Mouse (Mus musculus) embryonic facial prominence, embryonic 15.5 days (tissue): Measurements from ENCODE around the gene Sntg2. TPM values are rescaled to one million over a fixed set of nuclear protein-coding genes. Genes with fewer than 3 reads are reported as not detected.

Experiments used
- ATAC-seq: fragments of 200-750 bp; cut with Nextera tagmentation; 2 replicates; pipeline ENCODE4 v1.8.0; 2017; ENCODE audit warnings: low read depth, moderate TSS enrichment; ENCODE audit not compliant: insufficient number of reproducible peaks, low FRiP score, low TSS enrichment
- H3K27ac ChIP-seq: fragments of 300-500 bp; sonication (generic); replicated peaks from 2 replicates; pipeline ENCODE4 v1.5.1; 2015; ENCODE audit warnings: mild to moderate bottlenecking, inconsistent platforms
- H3K27me3 ChIP-seq: fragments of 300-500 bp; sonication (generic); 2 replicates; pipeline ENCODE4 v1.6.1; 2015; ENCODE audit warnings: inconsistent platforms
- H3K36me3 ChIP-seq: fragments of 300-500 bp; sonication (generic); 2 replicates; pipeline ENCODE4 v1.6.1; 2015; ENCODE audit warnings: mild to moderate bottlenecking, inconsistent platforms
- H3K4me1 ChIP-seq: fragments of 300-500 bp; sonication (generic); 2 replicates; pipeline ENCODE4 v1.6.1; 2015; ENCODE audit warnings: inconsistent platforms
- H3K4me2 ChIP-seq: fragments of 300-500 bp; sonication (generic); replicated peaks from 2 replicates; pipeline ENCODE4 v1.6.1; 2015; ENCODE audit warnings: mild to moderate bottlenecking, inconsistent platforms
- H3K4me3 ChIP-seq: fragments of 300-500 bp; sonication (generic); replicated peaks from 2 replicates; pipeline ENCODE4 v1.5.1; 2015; ENCODE audit warnings: mild to moderate bottlenecking, inconsistent platforms
- H3K9ac ChIP-seq: fragments of 300-500 bp; sonication (generic); 2 replicates; pipeline ENCODE4 v1.6.1; 2015; ENCODE audit warnings: inconsistent platforms
- H3K9me3 ChIP-seq: fragments of 300-500 bp; sonication (generic); replicated peaks from 2 replicates; pipeline ENCODE4 v1.6.1; 2016; ENCODE audit warnings: inconsistent platforms
- WGBS: fragments of 180-500 bp; shearing (Covaris S2); methylation state at CpG from one replicate; pipeline ENCODE4 v1.1.7; 2015; 5-methylcytosine and 5-hydroxymethylcytosine counted together
- polyA plus RNA-seq: library from polyadenylated mRNA; unstranded; fragments of >200 nt; fragmentation: Nextera tagmentation; extraction: Ambion mirVana; gene quantifications from 2 replicates; pipeline ENCODE4 v1.2.1, GENCODE M21; 2015

The Sntg2 gene
- 1.8 and 3.3 TPM in 2 replicates for polyA plus RNA-seq

- peaks cover 9% of the 10 kb centered on the region for H3K4me1 ChIP-seq
- no peaks in the 10 kb centered on the region for H3K36me3 ChIP-seq
- under 1% methylated on average over 38 of the region's 39 CpGs for WGBS
- H3K4me3 ChIP-seq: peak within 1 kb of the TSS; percentile 50
- H3K9ac ChIP-seq: peak within 1 kb of the TSS; percentile 23
- peaks cover 12% of the 10 kb centered on the region for H3K27me3 ChIP-seq
- H3K27ac ChIP-seq: no peak within 1 kb of the TSS
- peak; percentile 93 for ATAC-seq
- no peaks in the 10 kb centered on the region for H3K9me3 ChIP-seq
- peak within 1 kb of the TSS; percentile 96 for H3K4me2 ChIP-seq
These were observed at the start of gene Sntg2 for GRCm38 (mm10) chr12:30372933-30373501. TSS of gene Sntg2 (minus strand) at chr12:30373375.

GRCm38 (mm10) chr12:30416547-30416946, 43.4 kb upstream of the Sntg2 start:
- no peak overlapping the region for H3K27ac ChIP-seq
- ATAC-seq: no peak
- H3K9ac ChIP-seq: no peak overlapping the region
- no peak overlapping the region for H3K4me3 ChIP-seq
- H3K4me2 ChIP-seq: no peak overlapping the region
- no peaks in the 10 kb centered on the region for H3K9me3 ChIP-seq
- H3K4me1 ChIP-seq: no peaks in the 10 kb centered on the region
- no peaks in the 10 kb centered on the region for H3K27me3 ChIP-seq
- H3K36me3 ChIP-seq: no peaks in the 10 kb centered on the region
- 80% methylated on average over 8 of the region's 8 CpGs for WGBS

GRCm38 (mm10) chr12:30415981-30416380, 42.8 kb upstream of the Sntg2 start:
- ATAC-seq: no peak
- 71% methylated on average over 6 of the region's 6 CpGs for WGBS
- H3K4me3 ChIP-seq: no peak overlapping the region
- no peaks in the 10 kb centered on the region for H3K36me3 ChIP-seq
- H3K9me3 ChIP-seq: no peaks in the 10 kb centered on the region
- no peak overlapping the region for H3K27ac ChIP-seq
- no peaks in the 10 kb centered on the region for H3K27me3 ChIP-seq
- H3K9ac ChIP-seq: no peak overlapping the region
- no peak overlapping the region for H3K4me2 ChIP-seq
- no peaks in the 10 kb centered on the region for H3K4me1 ChIP-seq

- Histone ChIP-seq H3K4me2 (no peak overlapping the region), H3K27me3 (no peaks in the 10 kb centered on the region), H3K27ac (no peak overlapping the region), H3K9me3 (no peaks in the 10 kb centered on the region), H3K9ac (no peak overlapping the region), H3K4me3 (no peak overlapping the region), H3K4me1 (no peaks in the 10 kb centered on the region), H3K36me3 (no peaks in the 10 kb centered on the region)
- no peak for ATAC-seq
These were observed 29.5 kb upstream of the Sntg2 start for GRCm38 (mm10) chr12:30402651-30403050.

GRCm38 (mm10) chr12:30400531-30400930, 27.4 kb upstream of the Sntg2 start:
- Histone ChIP-seq H3K9ac (no peak overlapping the region), H3K9me3 (no peaks in the 10 kb centered on the region), H3K4me1 (no peaks in the 10 kb centered on the region), H3K27me3 (no peaks in the 10 kb centered on the region), H3K4me3 (no peak overlapping the region), H3K36me3 (no peaks in the 10 kb centered on the region), H3K4me2 (no peak overlapping the region), H3K27ac (no peak overlapping the region)
- 85% methylated on average over 2 of the region's 2 CpGs for WGBS
- ATAC-seq: no peak

GRCm38 (mm10) chr12:30400114-30400513, 26.9 kb upstream of the Sntg2 start:
- Histone ChIP-seq H3K9me3 (no peaks in the 10 kb centered on the region), H3K36me3 (no peaks in the 10 kb centered on the region), H3K27ac (no peak overlapping the region), H3K4me2 (no peak overlapping the region), H3K9ac (no peak overlapping the region), H3K4me1 (no peaks in the 10 kb centered on the region), H3K4me3 (no peak overlapping the region), H3K27me3 (no peaks in the 10 kb centered on the region)
- 84% methylated on average over 2 of the region's 2 CpGs for WGBS
- no peak for ATAC-seq

GRCm38 (mm10) chr12:30372293-30372692, 882 bp downstream of the Sntg2 start:
- H3K27ac ChIP-seq: no peak overlapping the region

GRCm38 (mm10) chr12:30369786-30370185, 3.4 kb downstream of the Sntg2 start:
- Histone ChIP-seq H3K4me1 (peaks cover 9% of the 10 kb centered on the region), H3K9me3 (no peaks in the 10 kb centered on the region), H3K9ac (no peak overlapping the region), H3K36me3 (no peaks in the 10 kb centered on the region), H3K4me3 (no peak overlapping the region), H3K27ac (no peak overlapping the region), H3K27me3 (peaks cover 15% of the 10 kb centered on the region), H3K4me2 (no peak overlapping the region)
- WGBS: 8% methylated on average over 6 of the region's 6 CpGs
- ATAC-seq: no peak

More at GRCm38 (mm10) chr12:30372293-30372692, 882 bp downstream of the Sntg2 start:
- Histone ChIP-seq H3K9me3 (no peaks in the 10 kb centered on the region), H3K4me3 (peak overlapping the region; percentile 50), H3K27me3 (peaks cover 15% of the 10 kb centered on the region), H3K4me2 (peak overlapping the region; percentile 96), H3K36me3 (no peaks in the 10 kb centered on the region), H3K4me1 (peaks cover 9% of the 10 kb centered on the region), H3K9ac (0 out of 2 replicates have a peak overlapping the region, but pooled peaks have one; percentile 23)
- no peak for ATAC-seq
- WGBS: 41% methylated on average over 5 of the region's 5 CpGs

- Histone ChIP-seq H3K27me3 (peaks cover 15% of the 10 kb centered on the region), H3K9me3 (no peaks in the 10 kb centered on the region), H3K9ac (no peak overlapping the region), H3K27ac (no peak overlapping the region), H3K4me2 (no peak overlapping the region), H3K36me3 (no peaks in the 10 kb centered on the region), H3K4me1 (peaks cover 9% of the 10 kb centered on the region), H3K4me3 (no peak overlapping the region)
- no peak for ATAC-seq
- WGBS: 79% methylated on average over 6 of the region's 6 CpGs
These were observed 4.0 kb downstream of the Sntg2 start for GRCm38 (mm10) chr12:30369141-30369540.

- Histone ChIP-seq H3K4me3 (no peak overlapping the region), H3K4me2 (no peak overlapping the region), H3K9me3 (no peaks in the 10 kb centered on the region), H3K36me3 (no peaks in the 10 kb centered on the region), H3K4me1 (no peaks in the 10 kb centered on the region), H3K9ac (no peak overlapping the region), H3K27me3 (no peaks in the 10 kb centered on the region), H3K27ac (no peak overlapping the region)
- ATAC-seq: no peak
- 68% methylated on average over 2 of the region's 2 CpGs for WGBS
These were observed 10.9 kb downstream of the Sntg2 start for GRCm38 (mm10) chr12:30362306-30362705.

- Histone ChIP-seq H3K9me3 (no peaks in the 10 kb centered on the region), H3K36me3 (no peaks in the 10 kb centered on the region), H3K9ac (no peak overlapping the region), H3K27ac (no peak overlapping the region), H3K4me3 (no peak overlapping the region), H3K4me2 (no peak overlapping the region), H3K27me3 (no peaks in the 10 kb centered on the region), H3K4me1 (no peaks in the 10 kb centered on the region)
- WGBS: 35% methylated on average over 6 of the region's 6 CpGs
- ATAC-seq: no peak
These were observed 15.5 kb downstream of the Sntg2 start for GRCm38 (mm10) chr12:30357666-30358065.

GRCm38 (mm10) chr12:30352393-30352792, 20.8 kb downstream of the Sntg2 start:
- 0 out of 2 replicates have a peak, but pooled peaks have one; percentile 29 for ATAC-seq
- Histone ChIP-seq H3K4me1 (no peaks in the 10 kb centered on the region), H3K27me3 (no peaks in the 10 kb centered on the region), H3K36me3 (no peaks in the 10 kb centered on the region), H3K27ac (no peak overlapping the region), H3K9ac (no peak overlapping the region), H3K9me3 (no peaks in the 10 kb centered on the region), H3K4me3 (no peak overlapping the region), H3K4me2 (no peak overlapping the region)
- WGBS: 35% methylated on average over 2 of the region's 2 CpGs
